Comparison of ENCODE assay signal across 14 mouse cellular contexts in genomic region chr10:62218044-62218788, GRCm38 (mm10). TPM values are rescaled to one million over a fixed set of nuclear protein-coding genes. Genes with fewer than 3 reads are reported as not detected.
A peak's percentile ranks its signal among the peaks of the same experiment; 100 is the strongest.
DNase-seq lines count a peak whose midpoint lies in the region; ATAC-seq and TF ChIP-seq lines count a peak whose summit lies in the region.
"Had no signal": no experiment of that assay in that cellular context is flagged by ENCODE, and none has a peak within 500 bp of the region (broad histone marks: within the 10 kb centered on the region; RNA-seq: fewer than 3 reads in every experiment).

No protein-coding gene starts in this region.

- no peak for DNase-seq in kidney, adult 8-10 months
- no peak for DNase-seq in G1E (ENCODE audit: low spot score)
- DNase-seq in liver, embryonic 13.5 days: no peak
- DNase-seq in cerebellum, adult 18-20 months: no peak
- DNase-seq: cerebellum, postnatal 25 days; right cerebral cortex, postnatal 4 days; thymus, adult 2 months had no signal

- H3K36me3 ChIP-seq in kidney, embryonic 14.5 days (ENCODE audit: control insufficient read depth, insufficient read depth, low read length): no peaks in the 10 kb centered on the region
- no peaks in the 10 kb centered on the region for H3K36me3 ChIP-seq in G1E (replicated peaks)
- H3K36me3 ChIP-seq in liver, embryonic 13.5 days: no peaks in the 10 kb centered on the region
- H3K36me3 ChIP-seq in forebrain, embryonic 16.5 days (ENCODE audit: control insufficient read depth, insufficient read depth): no peaks in the 10 kb centered on the region

- H3K4me2 ChIP-seq in kidney, embryonic 14.5 days (replicated peaks; ENCODE audit: low read depth, low read length): no peak overlapping the region
- peak overlapping the region; percentile 34 for H3K4me2 ChIP-seq in liver, embryonic 13.5 days
- H3K4me2 ChIP-seq in forebrain, embryonic 16.5 days (ENCODE audit: low read length): no peak overlapping the region

- 71% methylated on average over 19 of the region's 19 CpGs for WGBS in kidney, embryonic 14.5 days
- 57% methylated on average over 19 of the region's 19 CpGs for WGBS in liver, embryonic 13.5 days (ENCODE audit: insufficient replicate concordance)
- WGBS in forebrain, embryonic 16.5 days: 90% methylated on average over 19 of the region's 19 CpGs

- H3K9ac ChIP-seq in kidney, embryonic 14.5 days (ENCODE audit: low read depth, low read length): no peak overlapping the region
- H3K9ac ChIP-seq in liver, embryonic 13.5 days: 0 out of 2 replicates have a peak overlapping the region, but pooled peaks have one; percentile 8
- no peak overlapping the region for H3K9ac ChIP-seq in forebrain, embryonic 16.5 days (replicated peaks; ENCODE audit: low read depth, low read length)

- H3K4me1 ChIP-seq in kidney, embryonic 14.5 days (ENCODE audit: control insufficient read depth, insufficient read depth, low read length): peaks cover 21% of the 10 kb centered on the region
- peaks cover 75% of the 10 kb centered on the region for H3K4me1 ChIP-seq in G1E (ENCODE audit: insufficient read depth, low read depth, low read length)
- H3K4me1 ChIP-seq in brown adipose tissue, adult 24 weeks (ENCODE audit: control insufficient read depth, insufficient read depth, insufficient read length, low read length): peaks cover 52% of the 10 kb centered on the region
- H3K4me1 ChIP-seq in liver, embryonic 13.5 days (replicated peaks): peaks cover 94% of the 10 kb centered on the region
- H3K4me1 ChIP-seq in forebrain, embryonic 16.5 days (replicated peaks; ENCODE audit: control insufficient read depth, insufficient read depth, low read length): no peaks in the 10 kb centered on the region

- no peak for ATAC-seq in kidney, embryonic 14.5 days (ENCODE audit: low FRiP score, low TSS enrichment)
- no peak for ATAC-seq in G1E (ENCODE audit: extremely low read depth, insufficient number of reproducible peaks, low FRiP score, poor library complexity, severe bottlenecking)
- ATAC-seq in liver, embryonic 13.5 days (ENCODE audit: low read depth): no peak
- ATAC-seq in forebrain, embryonic 16.5 days: no peak
- no peak for ATAC-seq in inflammation-experienced regulatory T-cells, adult 6 months

- no peak for TF ChIP-seq CTCF in G1E (IDR thresholded peaks at IDR 0.05; ENCODE audit: low read depth, low read length)

- no peaks in the 10 kb centered on the region for H3K9me3 ChIP-seq in kidney, embryonic 14.5 days (ENCODE audit: control insufficient read depth, low read length)
- H3K9me3 ChIP-seq in G1E (replicated peaks): no peaks in the 10 kb centered on the region
- H3K9me3 ChIP-seq in liver, embryonic 13.5 days (replicated peaks): no peaks in the 10 kb centered on the region
- H3K9me3 ChIP-seq in forebrain, embryonic 16.5 days (ENCODE audit: control insufficient read depth, low read length): no peaks in the 10 kb centered on the region
- H3K9me3 ChIP-seq: megakaryocyte, embryonic 14.5 days had no signal

- H3K27ac ChIP-seq in kidney, embryonic 14.5 days (ENCODE audit: low read depth, low read length): peak overlapping the region; percentile 90; the same call in 1 of the 2 replicates
- H3K27ac ChIP-seq in brown adipose tissue, adult 24 weeks (replicated peaks; ENCODE audit: low read depth, low read length): peak overlapping the region; percentile 55
- H3K27ac ChIP-seq in liver, embryonic 13.5 days: peak overlapping the region; percentile 94
- no peak overlapping the region for H3K27ac ChIP-seq in forebrain, embryonic 16.5 days (ENCODE audit: low read length)

- H3K4me3 ChIP-seq in kidney, embryonic 14.5 days (ENCODE audit: low read length): no peak overlapping the region
- peak overlapping the region; percentile 65; the same call in 1 of the 2 replicates for H3K4me3 ChIP-seq in G1E (ENCODE audit: low read depth, low read length)
- H3K4me3 ChIP-seq in brown adipose tissue, adult 24 weeks (ENCODE audit: insufficient read depth, low read depth, low read length): no peak overlapping the region
- no peak overlapping the region for H3K4me3 ChIP-seq in liver, embryonic 13.5 days (replicated peaks)
- H3K4me3 ChIP-seq in forebrain, embryonic 16.5 days (replicated peaks; ENCODE audit: low read length): no peak overlapping the region
- H3K4me3 ChIP-seq: megakaryocyte, embryonic 14.5 days had no signal

- H3K27me3 ChIP-seq in kidney, embryonic 14.5 days (ENCODE audit: control insufficient read depth, insufficient read depth, low read length): no peaks in the 10 kb centered on the region
- H3K27me3 ChIP-seq in G1E (ENCODE audit: insufficient read depth, low read length): no peaks in the 10 kb centered on the region
- no peaks in the 10 kb centered on the region for H3K27me3 ChIP-seq in liver, embryonic 13.5 days
- no peaks in the 10 kb centered on the region for H3K27me3 ChIP-seq in forebrain, embryonic 16.5 days (replicated peaks; ENCODE audit: control insufficient read depth, insufficient read depth, low read length)

RNA-seq across cellular contexts. Expression of gene Tspan15, which starts 12.8 kb away (rescaled TPM):
- 31.4 and 36.0 TPM in 2 replicates for polyA plus RNA-seq in kidney, embryonic 14.5 days (2014; fragmentation: Nextera tagmentation; extraction: Ambion mirVana)
- total RNA-seq in G1E (2014; fragmentation: Nextera tagmentation) (8.2 and 10.2 TPM in 2 replicates), G1E (2017) (1.9 TPM in 2 replicates)
- 1.5 and 1.7 TPM in 2 replicates for polyA plus RNA-seq in G1E (2012)
- 16.2 and 21.8 TPM in 2 replicates for polyA plus RNA-seq in brown adipose tissue, adult 24 weeks (2012; ENCODE audit: insufficient read depth, insufficient read length, missing spikeins)
- 8.8 and 9.3 TPM in 2 replicates for polyA plus RNA-seq in liver, embryonic 13.5 days (2015; fragmentation: Nextera tagmentation; extraction: Ambion mirVana)
- 13.9 and 15.4 TPM in 2 replicates for polyA plus RNA-seq in forebrain, embryonic 16.5 days (2015; fragmentation: Nextera tagmentation; extraction: Ambion mirVana)
- polyA plus RNA-seq in inflammation-experienced regulatory T-cells, adult 6 months (2017; shearing (Covaris generic)): not detected

RNA-seq across cellular contexts. Expression of gene Tacr2, which starts 34.0 kb away (rescaled TPM):
- not detected in 2 replicates for polyA plus RNA-seq in kidney, embryonic 14.5 days (2014; fragmentation: Nextera tagmentation; extraction: Ambion mirVana)
- total RNA-seq in G1E (2014; fragmentation: Nextera tagmentation) (0.45 TPM in 1 of 2 replicates, not detected in the other), G1E (2017) (0.06 TPM in 1 of 2 replicates, not detected in the other)
- polyA plus RNA-seq in G1E (2012): 0.03 TPM in 1 of 2 replicates, not detected in the other
- polyA plus RNA-seq in brown adipose tissue, adult 24 weeks (2012; ENCODE audit: insufficient read depth, insufficient read length, missing spikeins): not detected in 2 replicates
- not detected in 2 replicates for polyA plus RNA-seq in liver, embryonic 13.5 days (2015; fragmentation: Nextera tagmentation; extraction: Ambion mirVana)
- not detected in 2 replicates for polyA plus RNA-seq in forebrain, embryonic 16.5 days (2015; fragmentation: Nextera tagmentation; extraction: Ambion mirVana)
- polyA plus RNA-seq in inflammation-experienced regulatory T-cells, adult 6 months (2017; shearing (Covaris generic)): not detected
- polyA plus RNA-seq: heart, embryonic 14.5 days; limb, embryonic 11.5 days had no signal
